Mouse (Mus musculus) liver, adult (tissue): ENCODE results near the gene Rpl3.

ENCODE experiments used
- GATA4 ChIP-seq: IDR thresholded peaks from 2 replicates; pipeline ENCODE4 v1.6.1; 2014; ENCODE audit warnings: mild to moderate bottlenecking, low read length; ENCODE audit not compliant: insufficient replicate concordance

Gene Rpl3

GRCm38 (mm10) chr15:80091121-80091955, at the start of gene Rpl3, which contains the start of gene Syngr1:
Gene Rpl3 (minus strand): TSS chr15:80091868.
Gene Syngr1 (plus strand): TSS chr15:80091334.
- TF ChIP-seq GATA4: no peak

DNA sequence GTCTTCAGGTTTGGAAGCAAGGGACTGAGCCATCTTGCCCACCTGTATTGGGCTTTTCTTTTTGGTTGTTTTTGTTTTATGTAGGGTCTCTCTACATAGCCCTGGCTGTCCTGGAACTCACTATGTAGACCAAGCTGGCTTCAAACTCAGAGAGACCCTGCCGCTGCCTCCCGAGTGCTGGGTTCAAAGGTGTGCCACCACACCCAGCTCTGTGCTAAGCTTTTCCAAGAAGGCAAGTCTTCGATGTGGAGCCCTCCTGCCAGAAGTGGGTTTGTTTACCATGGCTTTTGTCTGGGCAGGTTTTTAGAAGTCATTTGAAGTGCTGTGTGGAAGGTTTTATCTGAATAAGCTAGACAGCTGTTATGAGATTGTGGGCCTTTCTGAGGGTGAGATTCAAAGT, 49.2 kb upstream of the Rpl3 start:
- no peak for TF ChIP-seq GATA4

DNA sequence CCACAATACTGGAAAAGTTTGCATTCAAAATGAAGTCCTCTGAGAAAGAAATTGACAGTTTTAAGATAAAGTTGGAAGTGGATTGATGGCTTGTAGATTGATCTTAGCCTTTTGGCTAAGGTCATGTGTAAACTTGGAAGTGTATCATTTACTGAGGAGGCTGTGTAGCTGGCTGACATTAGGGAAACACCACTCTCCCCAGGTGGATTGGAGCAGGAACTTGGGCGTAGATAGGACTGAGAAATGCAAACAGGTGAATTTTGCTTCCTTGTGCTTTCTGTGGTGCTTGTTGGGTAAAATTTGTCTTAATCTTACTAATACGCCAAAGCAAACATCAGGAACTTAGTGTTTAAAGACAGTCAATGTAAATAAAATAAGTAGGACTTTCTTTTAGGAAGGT, 48.6 kb upstream of the Rpl3 start:
- TF ChIP-seq GATA4: no peak

- TF ChIP-seq GATA4: no peak
These were observed 46.5 kb upstream of the Rpl3 start for GRCm38 (mm10) chr15:80137945-80138791.

DNA sequence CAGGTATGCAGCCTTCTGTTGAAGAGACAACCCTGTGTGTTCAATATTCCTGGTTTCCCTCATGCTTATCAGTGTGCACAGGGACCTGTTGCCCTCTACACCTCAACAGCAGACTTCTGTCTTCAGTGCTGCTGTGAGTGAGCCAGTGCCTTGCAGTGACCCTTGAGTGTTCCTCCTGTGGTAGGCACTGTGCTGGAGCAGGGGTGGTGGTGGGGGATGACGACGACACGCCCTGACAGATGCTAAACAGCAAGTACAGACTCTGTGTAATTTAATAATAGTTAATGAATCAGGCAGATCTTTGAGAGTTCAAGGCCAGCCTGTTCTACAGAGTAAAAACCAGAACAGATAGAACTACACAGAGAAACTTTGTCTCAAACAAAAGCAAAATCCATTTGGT, 45.0 kb upstream of the Rpl3 start:
- no peak for TF ChIP-seq GATA4

DNA sequence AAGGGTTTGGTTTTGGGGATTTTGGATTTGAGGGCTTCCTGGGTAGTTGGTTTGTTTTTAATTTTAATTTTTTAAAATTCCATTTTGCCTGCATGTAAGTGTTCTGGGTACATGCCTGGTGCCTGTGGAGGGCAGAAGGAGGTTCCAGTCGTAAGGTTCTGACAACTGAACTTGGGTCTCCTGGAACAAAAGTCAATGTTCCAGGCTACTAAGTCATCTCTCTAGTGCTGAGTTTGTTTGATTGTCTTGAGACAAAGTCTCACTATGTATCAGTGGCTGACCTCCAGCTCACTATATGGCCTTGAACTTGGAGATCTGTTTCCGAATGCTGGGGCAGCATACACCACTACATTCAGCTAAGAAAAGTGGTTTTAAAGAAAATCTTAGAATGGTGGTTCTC, 43.8 kb upstream of the Rpl3 start:
- TF ChIP-seq GATA4: no peak

- no peak for TF ChIP-seq GATA4
These were observed 42.8 kb upstream of the Rpl3 start for GRCm38 (mm10) chr15:80134450-80134847.

DNA sequence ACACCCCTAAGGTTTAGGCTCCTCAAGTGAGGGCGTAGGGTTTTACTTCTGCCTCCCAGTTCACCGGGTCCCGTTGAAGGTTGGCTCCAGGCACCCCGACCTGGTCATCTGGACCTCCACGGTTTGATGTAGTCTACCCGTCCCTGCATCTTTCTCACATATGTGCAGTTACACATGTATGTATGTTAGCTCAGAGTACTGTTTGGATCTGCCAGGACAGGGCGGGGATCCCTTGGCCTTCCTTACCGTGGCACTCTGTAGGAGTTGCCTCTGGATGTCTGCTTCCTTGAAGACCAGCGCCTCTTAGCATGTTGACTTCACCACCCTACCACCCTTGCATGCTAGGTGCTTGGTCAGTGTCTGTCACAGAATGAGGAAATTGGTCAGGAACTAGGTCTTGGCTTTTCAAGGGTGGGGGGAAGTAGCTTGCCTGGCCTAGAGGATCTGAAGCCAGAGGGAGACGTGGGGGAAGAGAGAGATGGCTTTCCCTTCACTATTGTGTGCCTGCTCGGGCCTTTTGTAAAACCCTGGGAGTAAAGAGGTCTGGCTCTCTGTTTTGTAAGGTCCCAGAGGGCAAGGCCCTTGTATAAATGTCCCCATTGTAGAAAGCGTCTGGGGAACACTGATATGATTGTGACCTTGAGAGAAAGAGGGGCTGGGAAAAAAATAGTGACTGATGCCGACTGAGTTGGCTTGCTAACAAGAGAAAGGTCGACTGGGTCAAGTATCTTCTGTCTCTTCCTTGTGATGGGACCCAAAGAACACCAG, 42.2 kb upstream of the Rpl3 start:
- no peak for TF ChIP-seq GATA4

- TF ChIP-seq GATA4: peak; percentile 36; the same call in 1 of the 2 replicates
These were observed 41.4 kb upstream of the Rpl3 start, which contains the start of gene Tab1 for GRCm38 (mm10) chr15:80132993-80133586. Gene Tab1 (plus strand): TSS chr15:80133127.

GRCm38 (mm10) chr15:80132452-80132851, 40.8 kb upstream of the Rpl3 start:
- no peak for TF ChIP-seq GATA4

DNA sequence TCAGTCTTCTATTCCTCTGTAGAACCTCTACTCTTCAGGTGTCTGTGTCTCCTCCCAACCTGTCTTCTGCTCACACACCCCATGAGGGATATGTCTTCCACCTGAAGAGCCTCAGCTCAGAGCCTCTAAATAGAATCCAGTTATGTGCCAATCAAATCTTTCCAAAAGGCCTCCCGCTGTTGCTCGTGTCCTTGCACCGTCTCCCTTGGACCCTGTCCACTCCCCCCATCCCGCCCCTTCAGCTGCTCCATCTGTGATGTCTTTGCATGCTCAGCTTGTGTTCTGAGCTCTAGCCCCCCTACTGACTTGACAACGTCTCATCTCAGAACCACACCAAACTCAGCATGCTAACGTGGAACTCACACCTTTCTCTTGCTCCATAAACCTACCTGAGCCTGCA, 39.8 kb upstream of the Rpl3 start:
- no peak for TF ChIP-seq GATA4

- no peak for TF ChIP-seq GATA4
These were observed 39.0 kb upstream of the Rpl3 start for GRCm38 (mm10) chr15:80130689-80131088.

- TF ChIP-seq GATA4: no peak
These were observed 38.3 kb upstream of the Rpl3 start for GRCm38 (mm10) chr15:80129982-80130381.

DNA sequence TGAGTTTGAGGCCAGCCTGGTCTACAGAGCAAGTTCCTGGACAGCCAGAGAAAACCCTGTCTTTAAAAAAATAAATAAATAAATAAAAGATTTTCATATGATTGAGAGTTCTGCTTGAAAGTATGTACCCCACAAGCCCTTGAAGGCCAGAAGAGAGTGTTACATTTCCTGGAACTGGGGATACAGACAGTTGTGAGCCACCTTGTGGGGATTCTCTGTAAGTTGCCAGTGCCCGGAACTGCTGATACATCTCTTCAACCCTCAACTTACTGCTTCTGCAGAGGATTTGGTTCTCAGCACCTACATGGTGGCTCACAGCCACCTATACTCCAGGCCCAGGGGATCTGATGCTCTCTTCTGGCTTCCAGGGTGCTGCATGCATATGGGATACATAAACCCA, 35.5 kb upstream of the Rpl3 start:
- TF ChIP-seq GATA4: no peak

- no peak for TF ChIP-seq GATA4
These were observed 33.0 kb upstream of the Rpl3 start for GRCm38 (mm10) chr15:80124651-80125050.
